Mouse (Mus musculus) lung, embryonic 14.5 days (tissue): ENCODE measurements around the gene Havcr2. TPM values are rescaled to one million over a fixed set of nuclear protein-coding genes. Genes with fewer than 3 reads are reported as not detected.

ENCODE experiments used
- ATAC-seq: fragments of 200-750 bp; cut with Nextera tagmentation; 2 replicates; pipeline ENCODE4 v1.8.0; 2017; ENCODE audit warnings: mild to moderate bottlenecking, moderate TSS enrichment, moderate library complexity; ENCODE audit not compliant: insufficient read depth
- DNase-seq: peaks from one replicate; pipeline ENCODE4 v3.0.0-alpha.2; 2015
- H3K27ac ChIP-seq: fragments of 300-500 bp; sonication (generic); 2 replicates; pipeline ENCODE4 v1.5.1; 2014; ENCODE audit warnings: low read depth, mild to moderate bottlenecking, moderate library complexity
- H3K27me3 ChIP-seq: fragments of 300-500 bp; sonication (generic); 2 replicates; pipeline ENCODE4 v1.6.1; 2014; ENCODE audit warnings: low read length, control low read depth; ENCODE audit not compliant: insufficient read depth
- H3K36me3 ChIP-seq: fragments of 300-500 bp; sonication (generic); 2 replicates; pipeline ENCODE4 v1.6.1; 2014; ENCODE audit warnings: control low read depth; ENCODE audit not compliant: insufficient read depth
- H3K4me1 ChIP-seq: fragments of 300-500 bp; sonication (generic); 2 replicates; pipeline ENCODE4 v1.6.1; 2014; ENCODE audit warnings: antibody characterized with exemption, control low read depth; ENCODE audit not compliant: insufficient read depth
- H3K4me2 ChIP-seq: fragments of 300-500 bp; sonication (generic); 2 replicates; pipeline ENCODE4 v1.6.1; 2014; ENCODE audit warnings: mild to moderate bottlenecking
- H3K4me3 ChIP-seq: fragments of 300-500 bp; sonication (generic); 2 replicates; pipeline ENCODE4 v1.5.1; 2014; ENCODE audit warnings: low read depth, low read length
- H3K9ac ChIP-seq: fragments of 300-500 bp; sonication (generic); 2 replicates; pipeline ENCODE4 v1.6.1; 2014
- H3K9me3 ChIP-seq: fragments of 300-500 bp; sonication (generic); 2 replicates; pipeline ENCODE4 v1.6.1; 2016; ENCODE audit warnings: low read depth, low read length, control low read depth
- CTCF ChIP-seq: IDR thresholded peaks from 2 replicates; pipeline ENCODE4 v1.5.1; 2016; ENCODE audit warnings: antibody characterized with exemption, low read depth
- WGBS: fragments of 180-500 bp; shearing (Covaris S2); extraction: QIAGEN DNeasy Blood & Tissue Kit; methylation state at CpG from one replicate; pipeline ENCODE4 v1.1.7; 2014; 5-methylcytosine and 5-hydroxymethylcytosine counted together
- polyA plus RNA-seq: library from polyadenylated mRNA; unstranded; fragments of >200 nt; fragmentation: Nextera tagmentation; extraction: Ambion mirVana; gene quantifications from 2 replicates; pipeline ENCODE4 v1.2.1, GENCODE M21; 2014

Havcr2 gene
- polyA plus RNA-seq, 1 experiment from 2014 or later = 0.21 TPM

GRCm38 (mm10) chr11:46461931-46462330 is 7.2 kb downstream of the Havcr2 start:
- no peak overlapping the region for H3K4me3 ChIP-seq
- DNase-seq = no peak
- H3K27ac ChIP-seq = no peak overlapping the region
- no peaks in the 10 kb centered on the region for H3K36me3 ChIP-seq
- no peak for TF ChIP-seq CTCF
- ATAC-seq = no peak
- H3K4me2 ChIP-seq = no peak overlapping the region
- WGBS = 49% methylated on average over 5 of the region's 5 CpGs
- no peaks in the 10 kb centered on the region for H3K9me3 ChIP-seq
- H3K9ac ChIP-seq = no peak overlapping the region
- H3K27me3 ChIP-seq = no peaks in the 10 kb centered on the region
- H3K4me1 ChIP-seq = no peaks in the 10 kb centered on the region

GRCm38 (mm10) chr11:46466878-46467277 is 12.1 kb downstream of the Havcr2 start:
- Histone ChIP-seq H3K4me1 (no peaks in the 10 kb centered on the region), H3K9ac (no peak overlapping the region), H3K4me3 (no peak overlapping the region), H3K27ac (no peak overlapping the region), H3K27me3 (no peaks in the 10 kb centered on the region), H3K4me2 (no peak overlapping the region), H3K36me3 (no peaks in the 10 kb centered on the region), H3K9me3 (no peaks in the 10 kb centered on the region)
- no peak for ATAC-seq
- TF ChIP-seq CTCF = no peak
- no peak for DNase-seq
- 82% methylated on average over 2 of the region's 2 CpGs for WGBS

GRCm38 (mm10) chr11:46474220-46474619 is 19.5 kb downstream of the Havcr2 start:
- ATAC-seq (no peak), DNase-seq (no peak)
- Histone ChIP-seq H3K27ac (no peak overlapping the region), H3K4me3 (no peak overlapping the region), H3K36me3 (no peaks in the 10 kb centered on the region), H3K9me3 (no peaks in the 10 kb centered on the region), H3K27me3 (no peaks in the 10 kb centered on the region), H3K9ac (no peak overlapping the region), H3K4me2 (no peak overlapping the region), H3K4me1 (no peaks in the 10 kb centered on the region)
- TF ChIP-seq CTCF = no peak
- WGBS = 85% methylated on average over 4 of the region's 4 CpGs

- no peak overlapping the region for H3K4me2 ChIP-seq
- no peaks in the 10 kb centered on the region for H3K9me3 ChIP-seq
- H3K27me3 ChIP-seq = no peaks in the 10 kb centered on the region
- no peak overlapping the region for H3K4me3 ChIP-seq
- H3K9ac ChIP-seq = no peak overlapping the region
- no peaks in the 10 kb centered on the region for H3K4me1 ChIP-seq
- 79% methylated on average over 9 of the region's 9 CpGs for WGBS
- ATAC-seq (no peak), DNase-seq (no peak)
- no peak overlapping the region for H3K27ac ChIP-seq
- TF ChIP-seq CTCF = no peak
- no peaks in the 10 kb centered on the region for H3K36me3 ChIP-seq
Observed at GRCm38 (mm10) chr11:46479311-46479710, 24.6 kb downstream of the Havcr2 start.

- ATAC-seq = no peak
- Histone ChIP-seq H3K9me3 (no peaks in the 10 kb centered on the region), H3K27me3 (no peaks in the 10 kb centered on the region), H3K27ac (no peak overlapping the region), H3K4me1 (no peaks in the 10 kb centered on the region), H3K36me3 (no peaks in the 10 kb centered on the region), H3K4me2 (no peak overlapping the region), H3K4me3 (no peak overlapping the region), H3K9ac (no peak overlapping the region)
- TF ChIP-seq CTCF = no peak
- WGBS = 67% methylated on average over 7 of the region's 7 CpGs
- peak; percentile 8 for DNase-seq
Observed at GRCm38 (mm10) chr11:46480517-46480916, 25.8 kb downstream of the Havcr2 start.

GRCm38 (mm10) chr11:46488231-46488630 is 33.5 kb downstream of the Havcr2 start:
- 22% methylated on average over 1 of the region's 1 CpGs for WGBS
- Histone ChIP-seq H3K27ac (no peak overlapping the region), H3K4me1 (no peaks in the 10 kb centered on the region), H3K4me3 (no peak overlapping the region), H3K36me3 (no peaks in the 10 kb centered on the region), H3K27me3 (no peaks in the 10 kb centered on the region), H3K9ac (no peak overlapping the region), H3K4me2 (no peak overlapping the region), H3K9me3 (no peaks in the 10 kb centered on the region)
- peak; percentile 7 for DNase-seq
- TF ChIP-seq CTCF = 0 out of 2 replicates have a peak, but pooled peaks have one; percentile 6
- no peak for ATAC-seq

- Histone ChIP-seq H3K4me2 (no peak overlapping the region), H3K4me3 (no peak overlapping the region), H3K9me3 (no peaks in the 10 kb centered on the region), H3K36me3 (no peaks in the 10 kb centered on the region), H3K27me3 (no peaks in the 10 kb centered on the region), H3K9ac (no peak overlapping the region), H3K4me1 (no peaks in the 10 kb centered on the region), H3K27ac (no peak overlapping the region)
- ATAC-seq (no peak), DNase-seq (no peak)
- TF ChIP-seq CTCF = no peak
- 77% methylated on average over 2 of the region's 2 CpGs for WGBS
Observed at GRCm38 (mm10) chr11:46488650-46489049, 33.9 kb downstream of the Havcr2 start.

- no peaks in the 10 kb centered on the region for H3K36me3 ChIP-seq
- no peak for DNase-seq
Observed at GRCm38 (mm10) chr11:46507146-46507545, 52.4 kb downstream of the Havcr2 start.

More at GRCm38 (mm10) chr11:46507146-46507545, 52.4 kb downstream of the Havcr2 start:
- H3K27ac ChIP-seq = no peak overlapping the region
- no peak for ATAC-seq
- no peak for TF ChIP-seq CTCF
- H3K27me3 ChIP-seq = no peaks in the 10 kb centered on the region
- 73% methylated on average over 3 of the region's 3 CpGs for WGBS
- H3K4me2 ChIP-seq = no peak overlapping the region
- no peak overlapping the region for H3K9ac ChIP-seq
- H3K4me1 ChIP-seq = no peaks in the 10 kb centered on the region
- H3K4me3 ChIP-seq = no peak overlapping the region
- H3K9me3 ChIP-seq = no peaks in the 10 kb centered on the region
